Mouse (Mus musculus) lung, postnatal 0 days (tissue): ENCODE data around the gene Gm45799. TPM values are rescaled to one million over a fixed set of nuclear protein-coding genes. Genes with fewer than 3 reads are reported as not detected.

Source experiments
- ATAC-seq: fragments of 200-750 bp; cut with Nextera tagmentation; 2 replicates; pipeline ENCODE4 v1.8.0; 2017; ENCODE audit warnings: moderate library complexity
- DNase-seq: peaks from one replicate; pipeline ENCODE4 v3.0.0-alpha.2; 2016; ENCODE audit warnings: low spot score
- H3K27ac ChIP-seq: fragments of 300-500 bp; sonication (generic); 2 replicates; pipeline ENCODE4 v1.5.1; 2014; ENCODE audit warnings: antibody characterized with exemption, mild to moderate bottlenecking, low read length, mixed read lengths
- H3K27me3 ChIP-seq: fragments of 300-500 bp; sonication (generic); replicated peaks from 2 replicates; pipeline ENCODE4 v1.6.1; 2014; ENCODE audit warnings: low read length, mixed read lengths; ENCODE audit not compliant: insufficient read depth
- H3K36me3 ChIP-seq: fragments of 300-500 bp; sonication (generic); 2 replicates; pipeline ENCODE4 v1.6.1; 2014; ENCODE audit warnings: low read length, mixed read lengths; ENCODE audit not compliant: insufficient read depth
- H3K4me1 ChIP-seq: fragments of 300-500 bp; sonication (generic); 2 replicates; pipeline ENCODE4 v1.6.1; 2014; ENCODE audit warnings: antibody characterized with exemption, low read depth, low read length, mixed read lengths; ENCODE audit not compliant: insufficient read depth
- H3K4me2 ChIP-seq: fragments of 300-500 bp; sonication (generic); replicated peaks from 2 replicates; pipeline ENCODE4 v1.6.1; 2014; ENCODE audit warnings: low read depth, mild to moderate bottlenecking, low read length, moderate library complexity, mixed read lengths
- H3K4me3 ChIP-seq: fragments of 300-500 bp; sonication (generic); 2 replicates; pipeline ENCODE4 v1.5.1; 2014; ENCODE audit warnings: low read depth, low read length
- H3K9ac ChIP-seq: fragments of 300-500 bp; sonication (generic); replicated peaks from 2 replicates; pipeline ENCODE4 v1.6.1; 2014; ENCODE audit warnings: low read depth, mild to moderate bottlenecking
- H3K9me3 ChIP-seq: fragments of 300-500 bp; sonication (generic); 2 replicates; pipeline ENCODE4 v1.6.1; 2016; ENCODE audit warnings: low read length, mixed read lengths
- CTCF ChIP-seq: IDR thresholded peaks from 2 replicates; pipeline ENCODE4 v1.5.1; 2016; ENCODE audit warnings: antibody characterized with exemption, mild to moderate bottlenecking
- EP300 ChIP-seq: IDR thresholded peaks from 2 replicates; pipeline ENCODE4 v1.6.1; 2016; ENCODE audit warnings: antibody characterized with exemption, mild to moderate bottlenecking, control low read depth
- WGBS: fragments of 180-500 bp; shearing (Covaris S2); extraction: QIAGEN DNeasy Blood & Tissue Kit; methylation state at CpG from one replicate; pipeline ENCODE4 v1.1.7; 2014; 5-methylcytosine and 5-hydroxymethylcytosine counted together
- polyA plus RNA-seq: library from polyadenylated mRNA; unstranded; fragments of >200 nt; fragmentation: Nextera tagmentation; extraction: Ambion mirVana; gene quantifications from 2 replicates; pipeline ENCODE4 v1.2.1, GENCODE M21; 2015

Gene Gm45799
- polyA plus RNA-seq, 1 experiment from 2014 or later, result 53.1 TPM

DNA sequence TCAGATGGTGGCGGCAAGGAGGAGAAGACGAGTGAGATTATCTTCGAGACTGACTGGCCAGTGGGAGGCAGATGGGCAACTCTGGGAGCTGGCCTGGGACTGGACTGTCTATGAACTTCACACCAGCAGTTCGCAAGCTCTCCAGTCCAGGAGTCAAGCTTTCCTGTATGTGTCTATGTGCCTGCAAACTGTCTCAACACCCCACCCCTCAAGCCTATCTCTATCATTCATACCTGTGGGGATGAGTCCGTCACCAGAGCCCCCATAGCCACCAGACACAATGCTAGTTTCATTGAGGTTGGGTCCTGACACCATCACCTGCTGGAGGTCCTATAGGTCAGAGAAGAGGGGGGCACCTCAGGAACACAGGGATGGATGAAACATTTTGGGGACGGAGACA is 1.6 kb upstream of the Gm45799 start:
- TF ChIP-seq EP300, result no peak
- no peak for TF ChIP-seq CTCF
- Histone ChIP-seq H3K9me3 (no peaks in the 10 kb centered on the region), H3K36me3 (0 out of 2 replicates have a peak, but pooled peaks cover 7% of the 10 kb centered on the region), H3K4me3 (no peak overlapping the region), H3K4me1 (peaks cover 26% of the 10 kb centered on the region; the same call in 1 of the 2 replicates), H3K27ac (no peak overlapping the region), H3K27me3 (no peaks in the 10 kb centered on the region), H3K9ac (no peak overlapping the region), H3K4me2 (no peak overlapping the region; the same call in 1 of the 2 replicates)
- WGBS, result 93% methylated on average over 6 of the region's 6 CpGs
- no peak for ATAC-seq
- DNase-seq, result no peak

GRCm38 (mm10) chr7:105639304-105639703 is 1.0 kb upstream of the Gm45799 start:
- ATAC-seq, result no peak
- 43% methylated on average over 9 of the region's 9 CpGs for WGBS
- 0 out of 2 replicates have a peak, but pooled peaks cover 7% of the 10 kb centered on the region for H3K36me3 ChIP-seq
- no peaks in the 10 kb centered on the region for H3K9me3 ChIP-seq
- H3K4me2 ChIP-seq, result peak overlapping the region; percentile 86
- peak overlapping the region; percentile 81 for H3K27ac ChIP-seq
- peaks cover 23% of the 10 kb centered on the region; the same call in 1 of the 2 replicates for H3K4me1 ChIP-seq
- no peaks in the 10 kb centered on the region for H3K27me3 ChIP-seq
- TF ChIP-seq CTCF, result no peak
- no peak for TF ChIP-seq EP300
- DNase-seq, result no peak
- no peak overlapping the region for H3K9ac ChIP-seq
- peak overlapping the region; percentile 65; the same call in 1 of the 2 replicates for H3K4me3 ChIP-seq

- ATAC-seq, result no peak; the same call in 1 of the 2 replicates
- DNase-seq, result no peak
- Histone ChIP-seq H3K27me3 (no peaks in the 10 kb centered on the region), H3K9ac (peak within 1 kb of the TSS; percentile 63), H3K9me3 (no peaks in the 10 kb centered on the region), H3K4me1 (peaks cover 20% of the 10 kb centered on the region; the same call in 1 of the 2 replicates), H3K27ac (peak within 1 kb of the TSS; percentile 91), H3K4me2 (peak within 1 kb of the TSS; percentile 86), H3K36me3 (0 out of 2 replicates have a peak, but pooled peaks cover 7% of the 10 kb centered on the region), H3K4me3 (peak within 1 kb of the TSS; percentile 65)
- WGBS, result 3% methylated on average over 2 of the region's 2 CpGs
- no peak for TF ChIP-seq EP300
- TF ChIP-seq CTCF, result no peak
Measured at GRCm38 (mm10) chr7:105639756-105640155, 596 bp upstream of the Gm45799 start, which contains the start of gene Timm10b. Gene Timm10b, plus strand, starts transcription at chr7:105640056.

- ATAC-seq (no peak; the same call in 1 of the 2 replicates), DNase-seq (peak; percentile 40)
- H3K36me3 ChIP-seq, result 0 out of 2 replicates have a peak, but pooled peaks cover 7% of the 10 kb centered on the region
- H3K9me3 ChIP-seq, result no peaks in the 10 kb centered on the region
- 2% methylated on average over 18 of the region's 18 CpGs for WGBS
- peak overlapping the region; percentile 41 for H3K9ac ChIP-seq
- peaks cover 20% of the 10 kb centered on the region; the same call in 1 of the 2 replicates for H3K4me1 ChIP-seq
- H3K4me3 ChIP-seq, result peak overlapping the region; percentile 65
- peak overlapping the region; percentile 86 for H3K4me2 ChIP-seq
- H3K27me3 ChIP-seq, result no peaks in the 10 kb centered on the region
- TF ChIP-seq EP300 (no peak), CTCF (peak; percentile 22)
- peak overlapping the region; percentile 91 for H3K27ac ChIP-seq
Measured at GRCm38 (mm10) chr7:105640894-105641255, 523 bp downstream of the Gm45799 start.

DNA sequence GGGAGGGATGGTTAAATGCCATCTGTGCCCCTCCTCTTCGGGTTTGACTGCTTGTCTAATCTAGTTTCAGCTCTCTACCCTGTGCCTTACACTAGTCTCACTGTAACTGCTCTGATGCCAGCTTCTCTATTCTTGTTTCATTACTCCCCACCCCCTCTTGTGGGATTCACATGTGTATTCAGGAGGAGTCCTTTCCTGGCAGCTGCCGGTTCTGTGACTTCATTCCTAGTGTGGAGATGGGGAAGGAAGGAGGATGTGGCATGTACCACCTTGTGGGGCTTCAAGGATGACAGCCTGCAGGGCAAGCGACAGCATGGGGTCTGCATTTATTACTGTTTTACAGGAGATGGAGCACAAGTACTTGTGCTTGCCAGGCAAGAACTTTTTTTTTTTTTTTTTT is 1.6 kb downstream of the Gm45799 start:
- no peak overlapping the region for H3K4me3 ChIP-seq
- H3K9me3 ChIP-seq, result no peaks in the 10 kb centered on the region
- 49% methylated on average over 3 of the region's 3 CpGs for WGBS
- H3K27me3 ChIP-seq, result no peaks in the 10 kb centered on the region
- H3K27ac ChIP-seq, result peak overlapping the region; percentile 91
- H3K9ac ChIP-seq, result no peak overlapping the region
- H3K4me2 ChIP-seq, result no peak overlapping the region
- 0 out of 2 replicates have a peak, but pooled peaks cover 5% of the 10 kb centered on the region for H3K36me3 ChIP-seq
- no peak for TF ChIP-seq EP300
- no peak for TF ChIP-seq CTCF
- DNase-seq (no peak), ATAC-seq (no peak)
- H3K4me1 ChIP-seq, result peaks cover 20% of the 10 kb centered on the region; the same call in 1 of the 2 replicates

GRCm38 (mm10) chr7:105650639-105651435 is 10.5 kb downstream of the Gm45799 start, which contains the start of gene Dnhd1:
Gene Dnhd1, plus strand, starts transcription at chr7:105650827.
- peak within 1 kb of the TSS; percentile 33 for H3K4me3 ChIP-seq
- DNase-seq (peak; percentile 94), ATAC-seq (peak; percentile 97)
- H3K9me3 ChIP-seq, result no peaks in the 10 kb centered on the region
- 1% methylated on average over 17 of the region's 17 CpGs for WGBS
- peak within 1 kb of the TSS; percentile 61 for H3K4me2 ChIP-seq
- H3K9ac ChIP-seq, result 0 out of 2 replicates have a peak within 1 kb of the TSS, but pooled peaks have one; percentile 2
- no peak for TF ChIP-seq EP300
- TF ChIP-seq CTCF, result peak; percentile 74
- no peaks in the 10 kb centered on the region for H3K4me1 ChIP-seq
- H3K36me3 ChIP-seq, result no peaks in the 10 kb centered on the region
- no peaks in the 10 kb centered on the region for H3K27me3 ChIP-seq
- peak within 1 kb of the TSS; percentile 34 for H3K27ac ChIP-seq
